Mouse (Mus musculus): Measurements from ENCODE around the gene Tex21.
"Not testable (repeated sequence)": the region's sequence is repeated elsewhere in the genome, so short reads cannot be mapped to it uniquely, and the experiment has no call there.

Tex21 gene

DNA sequence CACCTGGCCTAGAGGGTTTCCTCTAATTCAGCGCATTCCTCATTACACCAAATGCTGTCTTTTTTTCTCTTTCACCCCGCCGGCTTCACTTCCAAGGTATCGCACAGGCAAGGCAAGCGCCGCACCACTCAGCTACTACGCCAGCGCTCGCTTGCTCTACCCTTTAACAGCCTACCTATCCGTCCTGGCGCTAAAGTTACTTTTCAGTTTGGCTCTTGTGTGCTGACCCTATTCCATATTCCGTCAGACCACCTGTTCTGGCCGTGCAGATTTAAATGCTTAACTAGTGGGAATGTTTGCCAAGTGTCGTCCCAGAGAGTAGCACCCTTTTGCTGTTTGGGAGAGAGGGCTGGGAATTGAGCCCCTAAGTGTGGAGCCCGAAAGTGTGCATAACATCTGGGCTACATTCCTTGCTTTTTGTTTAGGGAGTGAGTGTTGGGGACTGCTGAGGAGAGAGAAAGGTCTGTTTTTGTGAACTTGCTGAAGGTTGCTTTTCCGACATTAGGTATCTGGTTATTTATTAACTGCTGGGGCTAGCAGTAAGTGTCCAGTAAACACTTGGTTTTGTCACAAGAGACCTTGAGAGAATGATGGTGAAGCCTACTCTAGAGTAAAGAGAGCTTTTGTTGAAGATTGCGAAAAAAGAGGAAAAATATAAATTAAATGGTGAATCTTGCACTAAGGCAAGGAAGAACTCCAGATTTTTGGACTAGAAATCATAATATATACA, 9.7 kb upstream of the Tex21 start:
- DNase-seq = no peak

DNA sequence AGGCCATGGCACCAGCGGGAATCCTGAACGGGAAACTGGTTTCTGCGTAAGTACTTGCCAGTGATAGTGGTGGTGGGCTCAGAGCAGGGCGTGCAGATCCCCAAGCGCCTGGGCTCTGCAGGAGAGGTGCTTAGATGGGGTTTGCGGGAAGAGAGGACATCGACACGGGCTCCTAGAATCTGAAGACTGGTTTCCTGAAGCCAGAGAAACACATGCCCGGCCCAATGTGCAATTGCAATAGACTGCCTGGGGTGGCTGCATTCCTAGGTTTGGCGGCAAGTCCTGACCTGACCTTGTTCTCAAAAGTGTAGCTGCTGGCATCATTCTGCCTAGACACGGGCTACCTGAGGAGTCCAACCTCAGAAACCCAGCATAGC, 8.9 kb upstream of the Tex21 start:
- no peak for DNase-seq

DNA sequence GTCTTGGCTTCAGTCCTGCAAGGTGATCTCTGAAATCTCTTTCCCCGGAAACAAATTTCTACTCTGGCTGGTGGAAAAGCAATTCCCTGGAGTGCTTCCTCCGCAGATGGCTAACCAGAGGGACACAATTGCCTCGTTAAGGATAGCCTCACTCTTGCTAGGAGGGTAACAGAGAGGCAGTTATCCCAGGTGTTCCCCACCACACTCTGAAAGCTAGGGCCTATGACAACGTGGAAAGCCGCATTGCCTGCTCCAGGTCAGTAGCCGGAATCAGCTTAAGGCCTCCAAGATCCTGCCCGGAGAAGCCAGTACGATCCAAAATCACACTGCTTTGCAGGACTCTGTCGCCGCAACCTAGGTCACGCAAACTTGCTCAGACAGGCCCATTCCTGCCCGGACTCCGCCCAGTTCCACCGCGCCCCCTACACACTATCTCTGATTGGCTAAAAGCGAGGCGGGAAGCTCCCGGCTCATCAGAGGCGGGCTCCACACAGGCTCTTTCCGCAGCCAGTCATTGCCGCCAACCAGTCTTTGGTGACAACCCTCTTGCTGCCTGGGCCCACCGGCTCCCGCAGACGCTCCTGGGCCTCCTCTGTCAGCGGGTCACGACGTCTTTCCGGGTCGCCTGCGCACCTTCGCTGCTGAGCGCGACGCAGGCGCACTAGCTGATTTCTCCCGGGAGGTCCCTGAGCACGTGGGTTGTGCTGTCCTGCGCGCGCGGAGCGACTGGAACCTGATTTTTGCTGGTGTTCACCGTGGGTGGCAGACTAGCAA, 8.4 kb upstream of the Tex21 start, which contains the start of gene Mthfd1:
Gene Mthfd1 (plus strand): TSS at position 574 of the 774 bp plus-strand sequence.
- DNase-seq = peak; percentile 92

GRCm38 (mm10) chr12:76253991-76254390, 7.4 kb upstream of the Tex21 start:
- no peak for DNase-seq

DNA sequence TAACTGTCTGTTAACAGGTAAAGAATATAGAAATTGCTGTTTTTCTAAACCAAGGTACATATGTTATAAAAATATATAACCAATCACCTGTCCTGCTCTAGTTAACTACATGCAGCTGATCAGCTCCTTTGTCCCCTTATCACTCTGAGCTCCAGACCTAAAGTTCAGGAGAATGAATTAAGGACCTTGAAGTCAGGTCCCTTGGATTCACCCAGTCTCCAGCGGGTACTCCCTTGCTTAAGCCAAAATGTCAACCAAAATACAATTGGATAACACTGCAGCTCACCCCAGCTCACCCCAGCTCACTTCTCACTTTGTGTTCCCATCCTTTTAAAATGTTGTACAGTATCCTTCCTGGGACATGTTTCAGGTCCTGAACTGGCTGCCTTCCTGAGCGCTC, 7.0 kb upstream of the Tex21 start:
- DNase-seq = no peak

GRCm38 (mm10) chr12:76253090-76253489, 6.5 kb upstream of the Tex21 start:
- DNase-seq = no peak

DNA sequence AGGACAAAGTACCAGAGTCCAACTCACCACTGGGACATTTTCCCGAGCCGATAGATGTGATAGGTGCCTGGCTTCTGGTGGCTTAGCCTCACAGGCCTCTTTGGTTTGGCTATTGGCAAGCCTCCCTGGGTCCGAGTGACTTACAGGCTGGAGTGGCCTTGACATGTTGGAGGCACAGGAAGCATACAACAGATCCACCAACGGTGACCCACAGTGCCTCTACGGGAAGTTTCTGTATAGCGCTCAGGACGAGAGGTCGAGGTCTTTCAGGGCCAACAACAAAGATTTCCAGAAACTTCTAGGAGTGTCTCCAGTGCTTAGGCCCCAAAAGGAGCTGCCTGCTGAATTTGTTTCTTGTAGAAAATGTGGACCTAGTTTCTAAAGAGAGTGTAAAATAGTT, 1.6 kb downstream of the Tex21 start:
- no peak for DNase-seq

GRCm38 (mm10) chr12:76241833-76242232, 4.7 kb downstream of the Tex21 start:
- DNase-seq = no peak

DNA sequence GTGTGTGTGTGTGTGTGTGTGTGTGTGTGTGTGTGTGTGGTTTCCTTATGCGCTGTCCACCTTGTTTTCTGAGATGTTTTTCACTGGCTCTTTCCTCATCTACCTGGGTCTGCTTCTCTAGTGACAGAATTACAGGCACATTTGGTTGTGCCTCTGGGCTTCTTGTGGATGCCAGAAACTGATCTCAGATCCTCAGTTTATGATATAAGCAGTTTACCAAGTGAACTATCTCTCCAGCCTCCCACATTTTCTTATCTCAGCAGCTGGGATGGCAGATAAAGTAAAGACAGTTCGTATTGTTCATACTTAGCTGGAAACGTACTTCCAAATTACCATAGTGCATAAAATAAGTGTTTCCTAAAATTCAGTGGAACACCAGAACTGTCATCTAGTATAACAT, 5.5 kb downstream of the Tex21 start:
- DNase-seq = no peak

GRCm38 (mm10) chr12:76240670-76241069, 5.9 kb downstream of the Tex21 start:
- DNase-seq = no peak

GRCm38 (mm10) chr12:76239839-76240571, 6.5 kb downstream of the Tex21 start:
- DNase-seq = no peak

DNA sequence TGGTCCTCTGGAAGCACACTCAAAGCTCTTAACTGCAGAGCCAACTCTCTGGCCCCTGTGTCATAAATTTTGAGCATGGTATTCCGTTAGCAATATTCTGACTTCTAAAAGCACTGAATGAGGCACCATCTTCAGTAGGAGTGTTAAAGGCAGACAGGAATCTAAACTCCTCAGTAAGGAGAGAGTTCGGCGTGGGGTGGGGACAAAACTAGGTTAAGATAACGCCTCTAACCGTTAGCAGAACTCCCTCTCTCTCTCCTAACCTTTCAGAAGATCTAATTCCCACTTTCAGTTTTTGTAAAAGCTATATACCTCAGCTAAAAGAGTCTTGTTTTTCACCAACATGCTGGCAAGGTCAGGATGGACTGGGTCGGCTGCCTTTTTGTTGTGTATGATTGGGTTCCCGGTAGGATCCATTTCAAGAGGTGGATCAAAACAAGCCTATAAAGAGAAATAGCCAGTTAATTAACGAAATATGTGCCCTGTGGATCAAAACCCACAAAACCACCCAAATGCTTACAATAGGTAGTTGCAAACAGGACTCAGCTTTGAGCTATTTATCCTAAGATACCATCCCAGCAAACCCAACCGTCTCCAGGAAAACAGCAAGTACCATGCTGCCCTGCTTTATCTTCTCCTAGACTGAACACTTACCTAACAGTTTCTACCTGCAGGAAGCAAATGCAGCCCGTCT, 7.3 kb downstream of the Tex21 start:
- no peak for DNase-seq

- no peak for DNase-seq
Measured at GRCm38 (mm10) chr12:76235253-76235652, 11.3 kb downstream of the Tex21 start.

DNA sequence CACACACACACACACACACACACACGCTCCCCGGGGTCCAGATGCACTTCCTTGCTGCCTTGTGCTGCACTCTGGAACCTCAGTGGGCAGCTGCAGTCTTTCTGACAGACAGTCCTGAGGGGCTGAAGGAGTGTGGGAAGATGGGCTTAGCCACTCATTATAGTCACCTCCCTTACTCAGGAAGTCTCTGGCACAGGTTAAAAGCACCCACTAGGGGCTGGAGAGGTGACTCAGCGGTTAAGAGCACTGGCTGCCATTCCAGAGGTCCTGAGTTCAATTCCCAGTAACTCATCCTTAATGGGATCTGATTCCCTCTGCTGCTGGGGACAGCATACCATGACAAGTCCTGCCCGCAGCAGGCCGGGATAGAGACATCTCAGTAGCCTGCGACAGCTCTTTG, 15.9 kb downstream of the Tex21 start:
- DNase-seq = no peak

DNA sequence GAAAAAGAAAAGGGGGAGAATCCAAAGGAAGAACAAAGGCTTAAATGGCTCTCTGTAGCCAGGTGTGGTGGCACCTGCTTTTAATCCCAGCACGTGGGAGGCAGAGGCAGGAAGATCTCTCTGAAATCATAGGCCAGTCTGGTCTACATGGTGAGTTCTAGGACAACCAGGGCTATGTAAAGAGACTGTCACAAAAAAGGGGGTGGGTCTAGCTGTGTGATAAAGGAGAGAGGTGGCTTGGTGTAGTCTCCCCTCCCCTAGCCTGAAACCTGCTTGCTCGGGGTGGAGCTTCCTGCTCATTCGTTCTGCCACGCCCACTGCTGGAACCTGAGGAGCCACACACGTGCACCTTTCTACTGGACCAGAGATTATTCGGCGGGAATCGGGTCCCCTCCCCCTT, 24.4 kb downstream of the Tex21 start:
- not testable (repeated sequence) for DNase-seq

DNA sequence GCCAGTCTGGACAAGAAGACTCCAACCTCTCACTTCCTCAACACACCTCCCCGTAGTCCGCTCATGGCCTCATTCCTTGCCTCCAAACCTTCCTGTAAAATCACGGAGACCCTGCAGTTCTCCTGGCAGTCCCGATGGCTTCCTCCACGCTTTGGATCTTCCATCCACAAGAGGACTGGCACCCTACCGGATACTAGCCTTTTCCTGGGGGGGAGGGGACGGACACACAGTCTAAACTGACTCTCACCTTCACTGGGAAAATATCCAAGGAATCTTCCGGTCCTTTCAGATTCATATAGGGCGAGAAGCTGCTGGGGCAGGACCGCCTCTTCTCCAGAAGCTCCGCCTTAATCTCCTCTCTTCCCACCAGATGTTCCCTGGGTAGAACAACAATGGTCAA, 29.8 kb downstream of the Tex21 start:
- no peak for DNase-seq

DNA sequence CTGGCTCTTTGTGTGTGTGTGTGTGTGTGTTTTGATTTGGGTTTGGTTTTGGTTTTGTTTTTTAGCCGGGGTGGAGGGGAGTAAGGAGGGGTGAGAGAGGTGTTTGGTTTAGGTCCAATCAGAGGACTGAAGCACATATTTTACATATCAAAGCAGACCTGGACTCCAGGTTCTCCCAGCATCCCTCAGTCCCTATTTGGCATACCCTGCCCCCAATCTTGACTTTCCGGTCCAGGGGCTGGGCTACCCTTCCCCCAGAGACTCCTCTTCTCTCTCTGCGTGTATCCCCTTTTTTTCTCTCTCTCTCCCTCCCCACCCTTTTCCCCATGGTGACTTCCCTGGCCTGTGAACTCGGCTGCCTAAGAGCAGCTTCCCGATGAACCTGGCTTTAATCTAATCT, 31.4 kb downstream of the Tex21 start:
- no peak for DNase-seq

DNA sequence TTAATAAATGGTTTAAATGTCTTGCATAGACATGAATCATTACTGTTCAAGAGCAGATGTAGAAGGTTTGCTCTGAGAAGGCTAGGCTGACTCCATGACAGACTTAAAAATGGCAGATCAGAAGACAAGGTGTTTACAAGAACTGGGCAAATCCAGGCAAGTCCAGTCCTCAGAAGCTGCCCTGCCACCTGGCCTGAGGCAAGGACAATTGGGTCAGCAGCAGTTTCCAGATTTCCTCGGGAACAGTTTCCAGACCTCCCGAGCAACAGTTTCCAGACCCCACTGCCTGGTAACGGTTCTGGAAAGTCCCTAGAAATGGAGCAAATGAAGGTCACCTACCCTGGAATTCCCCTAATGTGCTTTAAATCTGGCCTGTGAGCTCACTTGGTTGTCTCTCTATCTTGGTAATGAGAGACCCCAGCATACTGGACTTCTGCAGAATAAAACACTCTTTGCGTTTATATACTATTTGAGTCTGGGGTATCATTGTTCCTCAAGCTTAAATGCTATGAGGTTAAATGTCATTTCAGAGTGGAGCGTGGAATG, 37.0 kb downstream of the Tex21 start:
- DNase-seq = no peak

- DNase-seq = no peak
Measured at GRCm38 (mm10) chr12:76200326-76200725, 46.2 kb downstream of the Tex21 start.

GRCm38 (mm10) chr12:76197071-76197470, 49.5 kb downstream of the Tex21 start:
- no peak for DNase-seq

GRCm38 (mm10) chr12:76196709-76197054, 49.9 kb downstream of the Tex21 start:
- DNase-seq = peak; percentile 81

DNA sequence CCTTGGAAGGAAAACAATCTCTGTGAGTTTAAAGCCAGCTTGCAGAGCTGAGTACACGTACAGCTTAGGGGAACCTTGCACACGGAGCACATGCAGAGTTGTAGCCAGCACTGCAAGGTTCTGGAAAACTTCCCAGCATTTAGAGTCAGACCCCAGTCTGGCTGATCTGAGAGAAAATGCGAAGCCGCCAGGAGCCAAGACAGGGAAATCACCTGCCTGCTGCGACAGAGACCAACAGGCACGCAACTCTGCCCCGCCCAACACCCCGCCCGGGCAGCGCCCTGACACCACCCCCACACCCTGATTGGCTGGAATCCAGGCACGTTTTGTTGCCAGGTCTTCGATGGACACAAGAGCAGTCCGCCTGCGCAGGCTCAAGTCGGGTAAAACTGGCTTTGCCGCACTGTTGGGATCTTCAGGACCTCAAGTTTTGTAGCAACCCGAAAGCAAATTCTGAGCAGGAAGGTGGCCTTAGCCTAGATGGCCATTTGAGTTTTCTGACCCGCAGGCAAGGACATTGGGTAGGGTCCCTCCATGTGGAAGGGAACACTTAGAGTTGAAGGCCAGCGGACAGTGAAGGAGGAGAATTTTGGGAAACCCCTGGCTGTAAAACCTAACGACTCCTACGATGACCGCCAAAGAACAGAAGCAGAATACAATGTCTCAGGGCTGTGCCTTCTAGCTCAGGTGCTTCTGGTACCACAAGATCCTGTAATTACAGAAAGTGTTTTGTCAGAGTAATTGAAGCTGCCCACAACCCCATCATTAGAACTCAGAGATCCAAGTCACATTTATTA, 50.4 kb downstream of the Tex21 start:
- DNase-seq = peak; percentile 80

All from cerebellum, adult 8-10 months (tissue).